In the genomic region with DNA sequence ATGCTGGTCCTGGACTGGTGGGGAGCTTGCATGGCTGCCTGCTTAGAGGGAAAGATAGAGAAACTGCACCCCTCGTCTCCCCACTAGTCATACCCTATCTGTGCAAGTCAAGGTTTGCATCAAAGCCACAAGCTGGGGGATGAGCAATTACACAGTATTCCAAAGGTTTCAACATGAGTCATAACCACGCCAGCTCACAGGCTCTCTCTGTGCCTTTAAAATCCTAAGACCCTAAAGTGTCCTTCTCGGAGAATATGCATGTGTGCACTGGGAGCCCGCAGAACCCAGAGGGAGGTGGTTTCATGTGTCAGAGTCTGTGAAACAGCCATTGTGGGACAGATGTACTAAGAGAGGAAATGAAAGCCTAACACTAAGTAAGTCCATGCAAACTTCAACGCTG, we compare ENCODE assay signal across 13 mouse cellular contexts.
A peak's percentile ranks its signal among the peaks of the same experiment; 100 is the strongest.
DNase-seq lines count a peak whose midpoint lies in the region; ATAC-seq lines count a peak whose summit lies in the region.
"Had no signal": no experiment of that assay in that cellular context is flagged by ENCODE, and none has a peak within 500 bp of the region (broad histone marks: within the 10 kb centered on the region; RNA-seq: fewer than 3 reads in every experiment).

No protein-coding gene starts in this region.

- H3K27me3 ChIP-seq in heart, embryonic 10.5 days (ENCODE audit: insufficient read depth, poor library complexity, severe bottlenecking), result no peaks in the 10 kb centered on the region
- H3K27me3 ChIP-seq in limb, embryonic 12.5 days, result no peaks in the 10 kb centered on the region
- no peaks in the 10 kb centered on the region for H3K27me3 ChIP-seq in limb, embryonic 10.5 days (ENCODE audit: low read depth, poor library complexity, severe bottlenecking)
- no peaks in the 10 kb centered on the region for H3K27me3 ChIP-seq in forebrain, embryonic 13.5 days
- H3K27me3 ChIP-seq: liver, embryonic 13.5 days; midbrain, embryonic 15.5 days had no signal

- 0 out of 2 replicates have a peak, but pooled peaks have one; percentile 42 for ATAC-seq in limb, embryonic 12.5 days (ENCODE audit: insufficient number of reproducible peaks, insufficient read depth, low FRiP score, low TSS enrichment, low read depth)
- ATAC-seq in forebrain, embryonic 13.5 days, result no peak
- ATAC-seq: inflammation-experienced regulatory T-cells, adult 6 months; midbrain, embryonic 15.5 days had no signal

- H3K4me3 ChIP-seq in heart, embryonic 10.5 days, result no peak overlapping the region
- no peak overlapping the region for H3K4me3 ChIP-seq in limb, embryonic 12.5 days (replicated peaks)
- no peak overlapping the region for H3K4me3 ChIP-seq in limb, embryonic 10.5 days
- H3K4me3 ChIP-seq in forebrain, embryonic 13.5 days, result no peak overlapping the region
- H3K4me3 ChIP-seq: liver, embryonic 13.5 days; midbrain, embryonic 15.5 days had no signal

- peak overlapping the region; percentile 72 for H3K27ac ChIP-seq in heart, embryonic 10.5 days
- H3K27ac ChIP-seq in limb, embryonic 12.5 days, result no peak overlapping the region
- no peak overlapping the region for H3K27ac ChIP-seq in limb, embryonic 10.5 days
- no peak overlapping the region for H3K27ac ChIP-seq in forebrain, embryonic 13.5 days
- H3K27ac ChIP-seq: liver, embryonic 13.5 days; midbrain, embryonic 15.5 days had no signal

- WGBS in heart, embryonic 10.5 days, result 59% methylated on average over 5 of the region's 5 CpGs
- WGBS in limb, embryonic 12.5 days, result 38% methylated on average over 5 of the region's 5 CpGs
- WGBS in limb, embryonic 10.5 days, result 72% methylated on average over 5 of the region's 5 CpGs
- 86% methylated on average over 5 of the region's 5 CpGs for WGBS in forebrain, embryonic 13.5 days

- no peak overlapping the region for H3K9ac ChIP-seq in limb, embryonic 12.5 days (replicated peaks)
- no peak overlapping the region for H3K9ac ChIP-seq in forebrain, embryonic 13.5 days
- H3K9ac ChIP-seq: liver, embryonic 13.5 days; midbrain, embryonic 15.5 days had no signal

- no peak for DNase-seq in heart, embryonic 10.5 days (ENCODE audit: low spot score)
- DNase-seq in heart, adult 8-10 months (ENCODE audit: low spot score), result no peak
- no peak for DNase-seq in limb, embryonic 10.5 days (ENCODE audit: low spot score)
- peak; percentile 66 for DNase-seq in brain, adult 2 months (ENCODE audit: low read depth, low spot score)
- no peak for DNase-seq in testis, postnatal 14 days (ENCODE audit: low spot score)
- DNase-seq: cerebellum, postnatal 14 days; layer of hippocampus, postnatal 36 days; liver, embryonic 13.5 days; right cerebral cortex, postnatal 25 days had no signal

- H3K9me3 ChIP-seq in heart, embryonic 10.5 days, result no peaks in the 10 kb centered on the region
- no peaks in the 10 kb centered on the region for H3K9me3 ChIP-seq in limb, embryonic 12.5 days
- H3K9me3 ChIP-seq in limb, embryonic 10.5 days (replicated peaks), result no peaks in the 10 kb centered on the region
- H3K9me3 ChIP-seq in forebrain, embryonic 13.5 days (replicated peaks), result no peaks in the 10 kb centered on the region
- H3K9me3 ChIP-seq: liver, embryonic 13.5 days; midbrain, embryonic 15.5 days had no signal

- H3K4me1 ChIP-seq in heart, embryonic 10.5 days, result peaks cover 46% of the 10 kb centered on the region
- H3K4me1 ChIP-seq in limb, embryonic 12.5 days (replicated peaks), result peaks cover 21% of the 10 kb centered on the region
- peaks cover 24% of the 10 kb centered on the region for H3K4me1 ChIP-seq in limb, embryonic 10.5 days
- H3K4me1 ChIP-seq in forebrain, embryonic 13.5 days, result peaks cover 12% of the 10 kb centered on the region
- H3K4me1 ChIP-seq: midbrain, embryonic 15.5 days had no signal

- no peaks in the 10 kb centered on the region for H3K36me3 ChIP-seq in heart, embryonic 10.5 days
- H3K36me3 ChIP-seq in limb, embryonic 12.5 days, result no peaks in the 10 kb centered on the region
- H3K36me3 ChIP-seq in limb, embryonic 10.5 days, result peaks cover 15% of the 10 kb centered on the region; the same call in 1 of the 2 replicates
- no peaks in the 10 kb centered on the region for H3K36me3 ChIP-seq in forebrain, embryonic 13.5 days (ENCODE audit: poor library complexity, severe bottlenecking)
- H3K36me3 ChIP-seq: liver, embryonic 13.5 days; midbrain, embryonic 15.5 days had no signal

- H3K4me2 ChIP-seq in limb, embryonic 12.5 days, result no peak overlapping the region; the same call in 1 of the 2 replicates
- no peak overlapping the region for H3K4me2 ChIP-seq in forebrain, embryonic 13.5 days
- H3K4me2 ChIP-seq: liver, embryonic 13.5 days; midbrain, embryonic 15.5 days had no signal
